Mouse (Mus musculus) heart, adult 10 weeks (tissue): Measurements from ENCODE around the gene Dlx1. TPM values are rescaled to one million over a fixed set of nuclear protein-coding genes. Genes with fewer than 3 reads are reported as not detected.

Experiments
- polyA plus RNA-seq: library from polyadenylated mRNA; stranded (reverse); fragments of 350-450 nt; fragmentation: Illumina TruSeq; extraction: RNeasy Lipid Tissue Mini Kit (QIAGEN cat#74804); gene quantifications from one replicate; pipeline ENCODE4 v1.2.3, GENCODE M21; 2014; ENCODE audit warnings: low read depth, low replicate concordance

Dlx1 gene
- 0.24 TPM for polyA plus RNA-seq

GRCm38 (mm10) chr2:71528014-71528713 lies at the start of gene Dlx1:
TSS of gene Dlx1 (plus strand) at chr2:71528113.

GRCm38 (mm10) chr2:71546640-71547071 lies 18.7 kb downstream of the Dlx1 start, which contains the start of gene Dlx2:
TSS of gene Dlx2 (minus strand) at chr2:71546754.

Other genes starting within 250 kb of the Dlx1 start
- gene Slc25a12, start 160.4 kb upstream of the Dlx1 start, polyA plus RNA-seq, result 150 TPM
- gene Hat1, start 139.2 kb upstream of the Dlx1 start, polyA plus RNA-seq, result 32.9 TPM
- 57.6 TPM for gene Metap1d, start 74.8 kb upstream of the Dlx1 start, polyA plus RNA-seq
- not detected for gene Dlx2, start 18.6 kb downstream of the Dlx1 start, polyA plus RNA-seq
- 50.0 TPM for gene Itga6, start 217.5 kb downstream of the Dlx1 start, polyA plus RNA-seq